Mouse (Mus musculus) erythroblast, embryonic 14.5 days (primary cell): ENCODE data around the gene Sh3pxd2a. TPM values are rescaled to one million over a fixed set of nuclear protein-coding genes. Genes with fewer than 3 reads are reported as not detected.

ENCODE experiments used
- H3K27me3 ChIP-seq: 2 replicates; pipeline ENCODE4 v1.6.1; 2012; ENCODE audit warnings: inconsistent platforms; ENCODE audit not compliant: control insufficient read depth
- H3K36me3 ChIP-seq: 2 replicates; pipeline ENCODE4 v1.6.1; 2012; ENCODE audit warnings: mild to moderate bottlenecking, inconsistent platforms; ENCODE audit not compliant: control insufficient read depth
- H3K4me1 ChIP-seq: 2 replicates; pipeline ENCODE4 v1.6.1; 2012; ENCODE audit warnings: inconsistent platforms; ENCODE audit not compliant: control insufficient read depth
- H3K4me3 ChIP-seq: replicated peaks from 2 replicates; pipeline ENCODE3; 2012; ENCODE audit warnings: moderate library complexity, mild to moderate bottlenecking, inconsistent platforms
- H3K9me3 ChIP-seq: 2 replicates; pipeline ENCODE4 v1.6.1; 2012; ENCODE audit warnings: low read length, inconsistent platforms, mixed read lengths; ENCODE audit not compliant: control insufficient read depth
- GATA1 ChIP-seq: IDR thresholded peaks from 2 replicates; pipeline ENCODE4 v1.6.1; 2012; ENCODE audit warnings: low read length, inconsistent platforms, mixed read lengths
- TAL1 ChIP-seq: IDR thresholded peaks from 3 replicates; pipeline ENCODE4 v1.6.1; 2012; ENCODE audit warnings: low read length, inconsistent platforms, mixed read lengths
- polyA plus RNA-seq: library from polyadenylated mRNA; stranded (reverse); fragments of >175 nt; gene quantifications from 2 replicates; pipeline ENCODE4 v1.2.3, GENCODE M21; 2012

Gene Sh3pxd2a
- polyA plus RNA-seq, 1 experiment: 0.10 TPM

GRCm38 (mm10) chr19:47279372-47279771, 184.8 kb downstream of the Sh3pxd2a start:
- H3K9me3 ChIP-seq: no peaks in the 10 kb centered on the region
- TF ChIP-seq TAL1 (no peak), GATA1 (no peak)
- no peak overlapping the region for H3K4me3 ChIP-seq
- H3K27me3 ChIP-seq: no peaks in the 10 kb centered on the region
- H3K36me3 ChIP-seq: peaks cover 7% of the 10 kb centered on the region; the same call in 1 of the 2 replicates
- H3K4me1 ChIP-seq: no peaks in the 10 kb centered on the region

GRCm38 (mm10) chr19:47276730-47277129, 187.5 kb downstream of the Sh3pxd2a start:
- peaks cover 12% of the 10 kb centered on the region; the same call in 1 of the 2 replicates for H3K36me3 ChIP-seq
- H3K27me3 ChIP-seq: no peaks in the 10 kb centered on the region
- no peaks in the 10 kb centered on the region for H3K9me3 ChIP-seq
- no peaks in the 10 kb centered on the region for H3K4me1 ChIP-seq
- TF ChIP-seq GATA1 (no peak), TAL1 (no peak)
- H3K4me3 ChIP-seq: no peak overlapping the region

GRCm38 (mm10) chr19:47270520-47270919, 193.7 kb downstream of the Sh3pxd2a start:
- Histone ChIP-seq H3K9me3 (no peaks in the 10 kb centered on the region), H3K4me1 (no peaks in the 10 kb centered on the region), H3K27me3 (no peaks in the 10 kb centered on the region), H3K36me3 (peaks cover 23% of the 10 kb centered on the region), H3K4me3 (no peak overlapping the region)
- no peak for TF ChIP-seq GATA1
- no peak for TF ChIP-seq TAL1

GRCm38 (mm10) chr19:47269729-47270128, 194.5 kb downstream of the Sh3pxd2a start:
- H3K36me3 ChIP-seq: peaks cover 23% of the 10 kb centered on the region
- no peaks in the 10 kb centered on the region for H3K4me1 ChIP-seq
- H3K9me3 ChIP-seq: no peaks in the 10 kb centered on the region

GRCm38 (mm10) chr19:47267066-47267465, 197.1 kb downstream of the Sh3pxd2a start:
- Histone ChIP-seq H3K4me3 (no peak overlapping the region), H3K27me3 (no peaks in the 10 kb centered on the region), H3K36me3 (peaks cover 16% of the 10 kb centered on the region), H3K9me3 (no peaks in the 10 kb centered on the region), H3K4me1 (no peaks in the 10 kb centered on the region)
- no peak for TF ChIP-seq TAL1
- no peak for TF ChIP-seq GATA1

More at GRCm38 (mm10) chr19:47269729-47270128, 194.5 kb downstream of the Sh3pxd2a start:
- TF ChIP-seq GATA1 (no peak), TAL1 (no peak)
- no peaks in the 10 kb centered on the region for H3K27me3 ChIP-seq
- no peak overlapping the region for H3K4me3 ChIP-seq

- Histone ChIP-seq H3K36me3 (peaks cover 16% of the 10 kb centered on the region), H3K9me3 (no peaks in the 10 kb centered on the region), H3K4me1 (no peaks in the 10 kb centered on the region), H3K27me3 (no peaks in the 10 kb centered on the region), H3K4me3 (no peak overlapping the region)
- TF ChIP-seq GATA1: no peak
- no peak for TF ChIP-seq TAL1
These were observed 198.0 kb downstream of the Sh3pxd2a start for GRCm38 (mm10) chr19:47266070-47266801.

GRCm38 (mm10) chr19:47264322-47265092, 199.7 kb downstream of the Sh3pxd2a start:
- H3K36me3 ChIP-seq: peaks cover 16% of the 10 kb centered on the region
- H3K4me3 ChIP-seq: no peak overlapping the region
- no peaks in the 10 kb centered on the region for H3K9me3 ChIP-seq
- TF ChIP-seq GATA1: no peak
- no peak for TF ChIP-seq TAL1
- H3K27me3 ChIP-seq: no peaks in the 10 kb centered on the region
- H3K4me1 ChIP-seq: no peaks in the 10 kb centered on the region

GRCm38 (mm10) chr19:47263621-47264020, 200.6 kb downstream of the Sh3pxd2a start:
- Histone ChIP-seq H3K27me3 (no peaks in the 10 kb centered on the region), H3K9me3 (no peaks in the 10 kb centered on the region), H3K4me3 (no peak overlapping the region), H3K4me1 (no peaks in the 10 kb centered on the region), H3K36me3 (peaks cover 16% of the 10 kb centered on the region)
- TF ChIP-seq GATA1 (no peak), TAL1 (no peak)

- no peaks in the 10 kb centered on the region for H3K4me1 ChIP-seq
- no peaks in the 10 kb centered on the region for H3K36me3 ChIP-seq
- H3K9me3 ChIP-seq: no peaks in the 10 kb centered on the region
- TF ChIP-seq TAL1 (no peak), GATA1 (no peak)
- no peak overlapping the region for H3K4me3 ChIP-seq
- no peaks in the 10 kb centered on the region for H3K27me3 ChIP-seq
These were observed 203.0 kb downstream of the Sh3pxd2a start for GRCm38 (mm10) chr19:47261196-47261595.
